Mouse (Mus musculus): ENCODE measurements around the gene Kif26a. TPM values are rescaled to one million over a fixed set of nuclear protein-coding genes. Genes with fewer than 3 reads are reported as not detected.
A peak's percentile ranks its signal among the peaks of the same experiment; 100 is the strongest.

Kif26a gene
- polyA plus RNA-seq, 1 experiment from 2014 or later: 3.1 TPM

GRCm38 (mm10) chr12:112170671-112171574 lies 24.9 kb downstream of the Kif26a start:
- peak overlapping the region; percentile 80 for H3K27ac ChIP-seq
- no peak for ATAC-seq (ENCODE audit: low FRiP score)
- H3K9me3 ChIP-seq (ENCODE audit: control insufficient read depth, low read length): no peaks in the 10 kb centered on the region
- H3K4me1 ChIP-seq (replicated peaks; ENCODE audit: control insufficient read depth, insufficient read depth, low read length): peaks cover 21% of the 10 kb centered on the region
- H3K4me3 ChIP-seq (replicated peaks; ENCODE audit: low read length): no peak overlapping the region
- H3K27me3 ChIP-seq (ENCODE audit: control insufficient read depth, insufficient read depth, low read length): no peaks in the 10 kb centered on the region
- H3K36me3 ChIP-seq (replicated peaks; ENCODE audit: control insufficient read depth, insufficient read depth): peaks cover 29% of the 10 kb centered on the region
- peak overlapping the region; percentile 30 for H3K9ac ChIP-seq
- DNase-seq (ENCODE audit: low spot score): no peak
- 16% methylated on average over 20 of the region's 20 CpGs for WGBS
- peak overlapping the region; percentile 24 for H3K4me2 ChIP-seq (replicated peaks)

- 94% methylated on average over 1 of the region's 1 CpGs for WGBS
- Histone ChIP-seq H3K4me1 (replicated peaks; ENCODE audit: control insufficient read depth, insufficient read depth, low read length) (peaks cover 21% of the 10 kb centered on the region), H3K36me3 (replicated peaks; ENCODE audit: control insufficient read depth, insufficient read depth) (peaks cover 32% of the 10 kb centered on the region), H3K27ac (peak overlapping the region; percentile 80), H3K27me3 (ENCODE audit: control insufficient read depth, insufficient read depth, low read length) (no peaks in the 10 kb centered on the region), H3K9ac (no peak overlapping the region; the same call in 1 of the 2 replicates), H3K4me3 (replicated peaks; ENCODE audit: low read length) (no peak overlapping the region), H3K9me3 (ENCODE audit: control insufficient read depth, low read length) (no peaks in the 10 kb centered on the region), H3K4me2 (replicated peaks) (no peak overlapping the region)
- ATAC-seq (ENCODE audit: low FRiP score) (no peak), DNase-seq (ENCODE audit: low spot score) (no peak)
These were observed 25.6 kb downstream of the Kif26a start for GRCm38 (mm10) chr12:112171657-112172056.

- Histone ChIP-seq H3K4me3 (replicated peaks; ENCODE audit: low read length) (no peak overlapping the region), H3K36me3 (replicated peaks; ENCODE audit: control insufficient read depth, insufficient read depth) (peaks cover 32% of the 10 kb centered on the region), H3K4me1 (replicated peaks; ENCODE audit: control insufficient read depth, insufficient read depth, low read length) (peaks cover 21% of the 10 kb centered on the region), H3K27ac (0 out of 2 replicates have a peak overlapping the region, but pooled peaks have one; percentile 80), H3K9ac (no peak overlapping the region), H3K9me3 (ENCODE audit: control insufficient read depth, low read length) (no peaks in the 10 kb centered on the region), H3K27me3 (ENCODE audit: control insufficient read depth, insufficient read depth, low read length) (no peaks in the 10 kb centered on the region), H3K4me2 (replicated peaks) (no peak overlapping the region)
- DNase-seq (ENCODE audit: low spot score) (no peak), ATAC-seq (ENCODE audit: low FRiP score) (no peak)
- 69% methylated on average over 8 of the region's 8 CpGs for WGBS
These were observed 26.2 kb downstream of the Kif26a start for GRCm38 (mm10) chr12:112172214-112172613.

DNA sequence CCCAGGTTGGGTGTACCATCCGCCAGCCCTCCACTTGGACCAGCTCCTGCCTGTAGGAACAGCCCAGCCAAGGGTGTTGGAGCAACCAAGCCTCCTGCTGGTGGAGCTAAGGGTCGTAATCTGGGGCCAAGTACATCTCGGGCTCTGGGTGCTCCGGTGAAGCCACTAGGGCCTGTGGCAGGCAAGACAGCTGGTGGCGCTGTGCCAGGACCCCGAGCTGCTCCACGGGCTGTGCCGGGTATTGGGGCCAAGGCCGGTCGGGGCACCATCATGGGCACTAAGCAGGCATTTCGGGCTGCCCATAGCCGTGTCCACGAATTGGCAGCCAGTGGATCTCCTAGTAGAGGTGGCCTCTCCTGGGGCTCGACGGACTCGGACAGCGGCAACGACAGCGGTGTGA lies 31.7 kb downstream of the Kif26a start:
- DNase-seq (ENCODE audit: low spot score) (no peak), ATAC-seq (ENCODE audit: low FRiP score) (no peak)
- H3K4me2 ChIP-seq (replicated peaks): no peak overlapping the region
- H3K4me1 ChIP-seq (replicated peaks; ENCODE audit: control insufficient read depth, insufficient read depth, low read length): peaks cover 13% of the 10 kb centered on the region; the same call in 1 of the 2 replicates
- H3K36me3 ChIP-seq (replicated peaks; ENCODE audit: control insufficient read depth, insufficient read depth): peaks cover 34% of the 10 kb centered on the region
- H3K9ac ChIP-seq: no peak overlapping the region
- H3K9me3 ChIP-seq (ENCODE audit: control insufficient read depth, low read length): no peaks in the 10 kb centered on the region
- 98% methylated on average over 19 of the region's 19 CpGs for WGBS
- no peak overlapping the region for H3K27ac ChIP-seq
- no peaks in the 10 kb centered on the region for H3K27me3 ChIP-seq (ENCODE audit: control insufficient read depth, insufficient read depth, low read length)
- no peak overlapping the region for H3K4me3 ChIP-seq (replicated peaks; ENCODE audit: low read length)

GRCm38 (mm10) chr12:112179687-112180086 lies 33.7 kb downstream of the Kif26a start:
- DNase-seq (ENCODE audit: low spot score) (no peak), ATAC-seq (ENCODE audit: low FRiP score) (no peak)
- Histone ChIP-seq H3K4me1 (replicated peaks; ENCODE audit: control insufficient read depth, insufficient read depth, low read length) (peaks cover 14% of the 10 kb centered on the region; the same call in 1 of the 2 replicates), H3K4me2 (replicated peaks) (no peak overlapping the region), H3K36me3 (replicated peaks; ENCODE audit: control insufficient read depth, insufficient read depth) (peaks cover 20% of the 10 kb centered on the region; the same call in 1 of the 2 replicates), H3K9me3 (ENCODE audit: control insufficient read depth, low read length) (no peaks in the 10 kb centered on the region), H3K27ac (no peak overlapping the region), H3K4me3 (replicated peaks; ENCODE audit: low read length) (no peak overlapping the region), H3K9ac (no peak overlapping the region), H3K27me3 (ENCODE audit: control insufficient read depth, insufficient read depth, low read length) (no peaks in the 10 kb centered on the region)
- WGBS: 92% methylated on average over 13 of the region's 13 CpGs

DNA sequence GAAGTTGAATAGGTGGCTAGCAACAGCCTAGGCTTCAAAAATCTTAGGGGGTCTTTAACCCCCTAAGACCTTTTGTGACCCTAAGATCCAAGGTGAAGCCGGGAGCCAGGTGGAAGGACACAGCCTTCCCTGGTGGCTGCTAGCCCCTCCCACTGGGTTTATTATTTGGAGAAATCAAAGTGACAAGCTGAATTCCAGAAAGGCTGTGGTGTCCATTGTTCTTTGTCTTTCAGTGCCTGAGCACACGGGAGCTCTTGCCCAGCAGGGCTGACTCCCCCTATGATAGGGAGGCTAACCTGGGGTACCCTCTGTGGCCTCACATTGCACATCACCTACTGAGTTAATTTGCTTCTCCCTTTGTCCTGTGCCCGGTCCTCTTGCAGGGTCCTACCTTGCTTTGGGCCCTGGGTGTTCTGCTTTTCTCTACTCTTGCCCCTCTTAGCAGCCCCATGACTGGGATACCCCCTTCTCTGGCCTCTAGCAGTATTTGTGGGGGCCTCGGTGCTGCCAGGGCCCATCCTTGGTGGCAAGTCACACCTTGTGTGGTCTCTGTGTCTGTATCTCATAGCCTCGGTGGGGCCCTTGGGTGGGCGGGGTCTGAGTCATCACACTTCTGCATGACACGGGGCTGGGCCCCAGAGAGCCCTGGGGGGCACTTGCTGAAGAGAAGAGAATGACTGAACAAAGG lies 36.1 kb downstream of the Kif26a start:
- no peaks in the 10 kb centered on the region for H3K27me3 ChIP-seq (ENCODE audit: control insufficient read depth, insufficient read depth, low read length)
- H3K4me2 ChIP-seq (replicated peaks): no peak overlapping the region
- WGBS: 32% methylated on average over 7 of the region's 7 CpGs
- H3K9ac ChIP-seq: no peak overlapping the region; the same call in 1 of the 2 replicates
- no peak for DNase-seq (ENCODE audit: low spot score)
- no peak overlapping the region for H3K4me3 ChIP-seq (replicated peaks; ENCODE audit: low read length)
- H3K36me3 ChIP-seq (replicated peaks; ENCODE audit: control insufficient read depth, insufficient read depth): 0 out of 2 replicates have a peak, but pooled peaks cover 5% of the 10 kb centered on the region
- no peaks in the 10 kb centered on the region for H3K9me3 ChIP-seq (ENCODE audit: control insufficient read depth, low read length)
- H3K4me1 ChIP-seq (replicated peaks; ENCODE audit: control insufficient read depth, insufficient read depth, low read length): peaks cover 14% of the 10 kb centered on the region; the same call in 1 of the 2 replicates
- no peak overlapping the region for H3K27ac ChIP-seq
- ATAC-seq (ENCODE audit: low FRiP score): no peak

GRCm38 (mm10) chr12:112182609-112182955 lies 36.6 kb downstream of the Kif26a start:
- H3K36me3 ChIP-seq (replicated peaks; ENCODE audit: control insufficient read depth, insufficient read depth): 0 out of 2 replicates have a peak, but pooled peaks cover 5% of the 10 kb centered on the region
- H3K4me3 ChIP-seq (replicated peaks; ENCODE audit: low read length): no peak overlapping the region
- ATAC-seq (ENCODE audit: low FRiP score) (no peak), DNase-seq (ENCODE audit: low spot score) (no peak)
- no peak overlapping the region for H3K27ac ChIP-seq
- H3K4me1 ChIP-seq (replicated peaks; ENCODE audit: control insufficient read depth, insufficient read depth, low read length): peaks cover 14% of the 10 kb centered on the region; the same call in 1 of the 2 replicates
- H3K9me3 ChIP-seq (ENCODE audit: control insufficient read depth, low read length): no peaks in the 10 kb centered on the region
- no peak overlapping the region for H3K4me2 ChIP-seq (replicated peaks)
- 38% methylated on average over 7 of the region's 7 CpGs for WGBS
- H3K9ac ChIP-seq: no peak overlapping the region
- H3K27me3 ChIP-seq (ENCODE audit: control insufficient read depth, insufficient read depth, low read length): no peaks in the 10 kb centered on the region

- Histone ChIP-seq H3K4me2 (replicated peaks) (no peak overlapping the region), H3K9me3 (ENCODE audit: control insufficient read depth, low read length) (no peaks in the 10 kb centered on the region), H3K4me3 (replicated peaks; ENCODE audit: low read length) (no peak overlapping the region), H3K27ac (no peak overlapping the region), H3K36me3 (replicated peaks; ENCODE audit: control insufficient read depth, insufficient read depth) (0 out of 2 replicates have a peak, but pooled peaks cover 5% of the 10 kb centered on the region), H3K4me1 (replicated peaks; ENCODE audit: control insufficient read depth, insufficient read depth, low read length) (peaks cover 14% of the 10 kb centered on the region; the same call in 1 of the 2 replicates), H3K9ac (no peak overlapping the region), H3K27me3 (ENCODE audit: control insufficient read depth, insufficient read depth, low read length) (no peaks in the 10 kb centered on the region)
- DNase-seq (ENCODE audit: low spot score) (no peak), ATAC-seq (ENCODE audit: low FRiP score) (no peak)
- 65% methylated on average over 6 of the region's 6 CpGs for WGBS
These were observed 37.7 kb downstream of the Kif26a start for GRCm38 (mm10) chr12:112183675-112184074.

GRCm38 (mm10) chr12:112184390-112184789 lies 38.4 kb downstream of the Kif26a start:
- Histone ChIP-seq H3K27me3 (ENCODE audit: control insufficient read depth, insufficient read depth, low read length) (no peaks in the 10 kb centered on the region), H3K4me2 (replicated peaks) (no peak overlapping the region), H3K9me3 (ENCODE audit: control insufficient read depth, low read length) (no peaks in the 10 kb centered on the region), H3K4me3 (replicated peaks; ENCODE audit: low read length) (no peak overlapping the region), H3K4me1 (replicated peaks; ENCODE audit: control insufficient read depth, insufficient read depth, low read length) (peaks cover 14% of the 10 kb centered on the region; the same call in 1 of the 2 replicates), H3K27ac (no peak overlapping the region), H3K36me3 (replicated peaks; ENCODE audit: control insufficient read depth, insufficient read depth) (0 out of 2 replicates have a peak, but pooled peaks cover 2% of the 10 kb centered on the region), H3K9ac (no peak overlapping the region)
- ATAC-seq (ENCODE audit: low FRiP score) (no peak), DNase-seq (ENCODE audit: low spot score) (no peak)
- WGBS: 50% methylated on average over 3 of the region's 3 CpGs
